Mouse (Mus musculus) CD8-positive naive resting alpha-beta T cell, adult 57 days (primary cell): ENCODE data around the gene Ncdn. TPM values are rescaled to one million over a fixed set of nuclear protein-coding genes. Genes with fewer than 3 reads are reported as not detected.

Experiments
- total RNA-seq: library from RNA; stranded (reverse); gene quantifications from one replicate; pipeline ENCODE4 v1.2.4, GENCODE M21; 2023

The Ncdn gene
- 38.6 TPM for total RNA-seq

DNA sequence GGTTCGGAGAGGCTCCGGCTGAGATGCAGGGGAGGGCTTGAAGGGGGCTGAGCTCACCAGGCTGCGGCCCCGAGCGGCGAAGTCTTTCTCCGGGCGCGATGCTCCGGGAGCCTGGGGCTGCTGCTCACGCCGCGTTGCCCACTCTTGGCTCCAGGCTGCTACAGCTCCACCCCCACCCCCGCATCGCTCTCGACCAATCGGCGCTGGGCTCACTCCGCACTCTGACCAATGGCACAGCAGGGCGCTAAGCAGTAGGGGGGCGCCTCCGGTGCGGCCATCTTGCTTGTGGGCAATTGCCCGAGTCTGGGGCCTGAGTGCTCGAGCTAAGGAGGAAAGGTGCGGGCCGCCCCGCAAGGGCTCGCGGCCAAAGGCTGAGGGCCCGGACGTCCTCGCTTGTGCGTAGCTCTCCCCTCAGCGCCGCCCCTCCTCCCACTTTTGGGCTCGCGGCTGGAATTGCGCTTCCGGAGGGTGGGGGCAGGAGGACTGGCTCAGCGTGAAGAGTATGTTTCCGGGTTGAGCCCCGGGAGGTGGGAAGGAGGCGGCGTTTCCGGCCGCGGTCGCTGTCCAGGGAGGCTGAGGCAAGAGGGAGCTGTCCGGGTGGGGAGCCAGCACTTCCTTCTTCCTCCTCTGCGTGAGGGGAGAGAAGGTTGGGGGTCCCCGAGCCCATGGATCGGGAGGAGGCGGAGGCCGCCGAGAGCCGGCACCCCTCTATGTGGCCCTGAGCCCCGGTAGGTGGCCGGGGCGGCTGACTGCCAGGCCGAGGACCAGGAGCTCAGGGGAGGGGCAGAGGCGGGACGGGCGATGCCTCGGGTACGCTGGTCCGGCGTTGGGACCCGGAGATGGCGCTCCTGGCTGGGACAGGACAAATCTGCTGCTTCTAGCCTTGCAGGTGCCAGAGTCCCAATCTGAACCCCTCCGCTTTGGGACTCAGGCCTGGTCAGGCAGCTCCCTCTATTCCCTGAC lies at the start of gene Ncdn, which contains the start of gene AU040320:
Ncdn (minus strand) TSS at position 171 of the 963 bp plus-strand sequence.
AU040320 (plus strand) TSS at position 277 of the 963 bp plus-strand sequence.

DNA sequence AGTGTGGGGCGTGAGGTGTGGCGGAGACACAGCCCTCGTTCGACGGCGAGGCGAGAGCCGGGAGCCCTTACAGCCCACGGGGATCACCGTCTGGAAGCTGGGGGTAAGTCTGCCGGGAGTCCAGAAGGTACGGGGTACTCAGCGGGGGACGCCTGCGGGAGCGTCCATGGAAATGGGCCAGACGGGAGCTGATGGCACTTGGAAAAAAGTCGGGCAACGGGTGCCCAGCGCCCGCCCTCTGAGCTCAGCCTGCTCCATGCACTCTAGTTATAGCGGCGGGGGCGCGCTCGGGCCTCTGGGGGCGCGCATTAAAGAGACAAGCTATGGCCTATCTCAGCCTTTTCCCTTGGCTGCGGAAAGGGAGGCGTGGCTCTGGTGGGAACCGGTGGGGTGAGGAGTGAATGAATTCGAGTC lies 17.2 kb downstream of the Ncdn start, which contains the start of gene Tfap2e:
Tfap2e (minus strand) TSS at position 240 of the 414 bp plus-strand sequence.

Other genes with a start within 250 kb of the Ncdn start
- 0.34 TPM for gene Ago4, start 220.0 kb downstream of the Ncdn start, total RNA-seq
- gene Clspn, start 196.5 kb downstream of the Ncdn start, total RNA-seq: 14.5 TPM
- gene 5730409E04Rik, start 143.6 kb downstream of the Ncdn start, total RNA-seq: 0.46 TPM
- 79.7 TPM for gene Psmb2, start 75.8 kb downstream of the Ncdn start, total RNA-seq
- not detected for gene Tfap2e, start 17.2 kb downstream of the Ncdn start, total RNA-seq
- gene AU040320, start 106 bp upstream of the Ncdn start, total RNA-seq: 40.5 TPM
- gene Zmym4, start 214.7 kb upstream of the Ncdn start, total RNA-seq: 38.7 TPM